8 mouse cellular contexts compared by ENCODE assay signal in the genomic region with DNA sequence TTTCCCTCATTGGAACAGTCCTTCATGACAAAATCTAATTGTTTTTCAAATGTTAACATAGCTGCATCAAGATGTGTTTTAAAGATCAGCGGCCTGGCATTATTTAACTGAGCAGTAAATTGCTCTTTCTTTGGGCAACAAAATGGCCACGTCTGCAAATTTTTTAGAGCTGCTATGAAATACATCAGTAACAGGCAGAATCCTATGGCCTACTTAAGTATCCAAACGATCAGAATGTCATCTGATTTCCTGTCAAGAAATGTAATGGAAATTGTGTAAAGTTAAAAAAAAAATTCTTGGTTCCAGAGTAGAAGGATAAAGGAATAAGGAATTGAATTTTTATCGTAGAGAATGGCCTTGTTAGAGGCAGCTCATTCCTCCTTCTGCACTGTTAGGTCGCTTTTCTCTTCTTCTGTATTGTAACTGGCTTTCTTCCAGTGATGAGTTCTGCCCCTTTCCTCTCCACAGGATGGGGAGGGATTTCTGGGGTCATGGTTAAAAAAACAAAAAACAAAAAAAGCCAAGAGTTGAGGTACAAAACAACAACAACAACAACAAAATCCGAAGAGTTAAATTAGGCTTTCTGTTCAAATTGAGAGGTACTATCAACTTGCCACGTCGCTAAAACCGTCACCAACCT. TPM values are rescaled to one million over a fixed set of nuclear protein-coding genes. Genes with fewer than 3 reads are reported as not detected.
DNase-seq lines count a peak whose midpoint lies in the region; ATAC-seq and TF ChIP-seq lines count a peak whose summit lies in the region.

No protein-coding gene starts in this region.

- H3K36me3 ChIP-seq in kidney, adult 2 months (ENCODE audit: control insufficient read depth, insufficient read depth, low read length): no peaks in the 10 kb centered on the region
- H3K36me3 ChIP-seq in hindbrain, embryonic 10.5 days: no peaks in the 10 kb centered on the region
- H3K36me3 ChIP-seq in midbrain, embryonic 14.5 days (ENCODE audit: control insufficient read depth, insufficient read depth, low read length): no peaks in the 10 kb centered on the region

- ATAC-seq in midbrain, embryonic 14.5 days (ENCODE audit: low FRiP score, low TSS enrichment): no peak

- no peak overlapping the region for H3K4me3 ChIP-seq in kidney, adult 2 months (ENCODE audit: insufficient read depth, low read depth, low read length)
- H3K4me3 ChIP-seq in hindbrain, embryonic 10.5 days: peak overlapping the region; percentile 97
- peak overlapping the region; percentile 97 for H3K4me3 ChIP-seq in midbrain, embryonic 14.5 days (replicated peaks; ENCODE audit: low read depth, low read length)

- H3K9ac ChIP-seq in midbrain, embryonic 14.5 days (replicated peaks; ENCODE audit: low read length): peak overlapping the region; percentile 65; the same call in 1 of the 2 replicates

- H3K4me2 ChIP-seq in midbrain, embryonic 14.5 days (ENCODE audit: low read length): peak overlapping the region; percentile 60

- H3K27ac ChIP-seq in kidney, adult 2 months (ENCODE audit: insufficient read depth, low read depth, low read length): peak overlapping the region; percentile 81
- peak overlapping the region; percentile 95 for H3K27ac ChIP-seq in hindbrain, embryonic 10.5 days
- H3K27ac ChIP-seq in midbrain, embryonic 14.5 days (replicated peaks; ENCODE audit: low read depth, low read length): peak overlapping the region; percentile 95

- no peaks in the 10 kb centered on the region for H3K27me3 ChIP-seq in kidney, adult 2 months (replicated peaks; ENCODE audit: control insufficient read depth, insufficient read depth, low read length)
- H3K27me3 ChIP-seq in hindbrain, embryonic 10.5 days (ENCODE audit: insufficient read depth, poor library complexity, severe bottlenecking): no peaks in the 10 kb centered on the region
- no peaks in the 10 kb centered on the region for H3K27me3 ChIP-seq in midbrain, embryonic 14.5 days (ENCODE audit: control insufficient read depth, insufficient read depth, low read length)

- 17% methylated on average over 9 of the region's 9 CpGs for WGBS in kidney, adult 2 months
- WGBS in hindbrain, embryonic 10.5 days: 34% methylated on average over 9 of the region's 9 CpGs
- WGBS in midbrain, embryonic 14.5 days: 34% methylated on average over 9 of the region's 9 CpGs

- DNase-seq in kidney, adult 2 months: no peak
- no peak for DNase-seq in kidney, postnatal 25 days
- DNase-seq in MN1 (ENCODE audit: low spot score): peak; percentile 68
- no peak for DNase-seq in hindbrain, embryonic 10.5 days (ENCODE audit: low spot score)
- no peak for DNase-seq in midbrain, embryonic 14.5 days
- no peak for DNase-seq in urinary bladder, adult 2 months (ENCODE audit: low spot score)
- no peak for DNase-seq in urinary bladder, adult 18-20 months (ENCODE audit: low spot score in 2 of 2)
- no peak for DNase-seq in adrenal gland, adult 2 months

- TF ChIP-seq POLR2A in kidney, adult 2 months (IDR thresholded peaks at IDR 0.05; ENCODE audit: low read depth, low read length): no peak

- no peaks in the 10 kb centered on the region for H3K9me3 ChIP-seq in hindbrain, embryonic 10.5 days
- H3K9me3 ChIP-seq in midbrain, embryonic 14.5 days (ENCODE audit: control insufficient read depth, low read length): no peaks in the 10 kb centered on the region

- no peak for TF ChIP-seq CTCF in kidney, adult 2 months (conservative IDR thresholded peaks at IDR 0.05; ENCODE audit: insufficient read depth, insufficient read length, low read depth, low read length)

- peaks cover 2% of the 10 kb centered on the region; the same call in 1 of the 2 replicates for H3K4me1 ChIP-seq in kidney, adult 2 months (ENCODE audit: control insufficient read depth, insufficient read depth, low read length)
- H3K4me1 ChIP-seq in hindbrain, embryonic 10.5 days (replicated peaks): peaks cover 18% of the 10 kb centered on the region
- peaks cover 16% of the 10 kb centered on the region for H3K4me1 ChIP-seq in midbrain, embryonic 14.5 days (ENCODE audit: control insufficient read depth, insufficient read depth, low read length)

RNA-seq across cellular contexts. Expression of a gene that starts 0.8 kb away (rescaled TPM):
- polyA plus RNA-seq in kidney, adult 2 months (2012; rRNA removed): 17.1 and 17.6 TPM in 2 replicates
- polyA plus RNA-seq in hindbrain, embryonic 10.5 days (2016; fragmentation: Nextera tagmentation; extraction: Ambion mirVana): 9.2 and 9.4 TPM in 2 replicates
- 17.9 and 19.0 TPM in 2 replicates for polyA plus RNA-seq in midbrain, embryonic 14.5 days (2014; fragmentation: Nextera tagmentation; extraction: Ambion mirVana)
- 10.7 and 11.3 TPM in 2 replicates for polyA plus RNA-seq in urinary bladder, adult 2 months (2012; rRNA removed)
- 10 to 100 TPM; 24.8 to 24.9 TPM for total RNA-seq in adrenal gland, adult 2 months (2021)
- 1.2 and 1.6 TPM in 2 replicates for polyA plus RNA-seq in adrenal gland, adult 2 months (2012; rRNA removed)
